Comparison of ENCODE assay signal across 8 mouse cellular contexts in genomic region chr10:17721602-17722121, GRCm38 (mm10). TPM values are rescaled to one million over a fixed set of nuclear protein-coding genes. Genes with fewer than 3 reads are reported as not detected.
DNase-seq lines count a peak whose midpoint lies in the region; ATAC-seq and TF ChIP-seq lines count a peak whose summit lies in the region.

No protein-coding gene starts in this region.

- H3K27ac ChIP-seq in forebrain, embryonic 13.5 days = peak overlapping the region; percentile 100
- H3K27ac ChIP-seq in hindbrain, embryonic 11.5 days (ENCODE audit: low read depth, low read length) = peak overlapping the region; percentile 98
- H3K27ac ChIP-seq in liver, adult 2 months (replicated peaks; ENCODE audit: insufficient read depth, low read depth, low read length) = peak overlapping the region; percentile 91

- H3K4me2 ChIP-seq in forebrain, embryonic 13.5 days = peak overlapping the region; percentile 72
- H3K4me2 ChIP-seq in hindbrain, embryonic 11.5 days (replicated peaks; ENCODE audit: low read depth, low read length) = peak overlapping the region; percentile 78

- peak; percentile 1 for ATAC-seq in Patski
- peak; percentile 11 for ATAC-seq in forebrain, embryonic 13.5 days
- peak; percentile 2 for ATAC-seq in hindbrain, embryonic 11.5 days (ENCODE audit: low FRiP score)

- H3K36me3 ChIP-seq in forebrain, embryonic 13.5 days (ENCODE audit: poor library complexity, severe bottlenecking) = no peaks in the 10 kb centered on the region
- H3K36me3 ChIP-seq in hindbrain, embryonic 11.5 days (ENCODE audit: control insufficient read depth, insufficient read depth, low read length) = no peaks in the 10 kb centered on the region
- no peaks in the 10 kb centered on the region for H3K36me3 ChIP-seq in liver, adult 2 months (ENCODE audit: control insufficient read depth, insufficient read depth, low read length)

- H3K27me3 ChIP-seq in Patski = no peaks in the 10 kb centered on the region
- no peaks in the 10 kb centered on the region for H3K27me3 ChIP-seq in forebrain, embryonic 13.5 days
- no peaks in the 10 kb centered on the region for H3K27me3 ChIP-seq in hindbrain, embryonic 11.5 days (ENCODE audit: control insufficient read depth, insufficient read depth, low read length)
- no peaks in the 10 kb centered on the region for H3K27me3 ChIP-seq in liver, adult 2 months (ENCODE audit: control insufficient read depth, insufficient read depth, low read length)

- peak; percentile 59 to 74 for DNase-seq in right cerebral cortex, postnatal 10 days (ENCODE audit: low spot score in 2 of 2)
- DNase-seq in right cerebral cortex, postnatal 14 days = no peak
- no peak for DNase-seq in Patski (ENCODE audit: low read depth, low spot score)
- peak; percentile 70 for DNase-seq in hindbrain, embryonic 11.5 days (ENCODE audit: low spot score)
- no peak for DNase-seq in liver, adult 2 months (ENCODE audit: extremely low read depth, low read depth, low spot score)
- DNase-seq in naive thymus-derived CD4-positive, alpha-beta T cell, adult 2 months (ENCODE audit: low read depth) = peak; percentile 70
- no peak for DNase-seq in frontal cortex, postnatal 10 days (ENCODE audit: low spot score in 2 of 2)

- WGBS in forebrain, embryonic 13.5 days = 0% methylated on average over 21 of the region's 21 CpGs
- WGBS in hindbrain, embryonic 11.5 days = under 1% methylated on average over 21 of the region's 21 CpGs
- 0% methylated on average over 21 of the region's 21 CpGs for WGBS in liver, adult 2 months

- H3K9ac ChIP-seq in forebrain, embryonic 13.5 days = peak overlapping the region; percentile 97
- peak overlapping the region; percentile 97 for H3K9ac ChIP-seq in hindbrain, embryonic 11.5 days (ENCODE audit: low read depth, low read length)
- H3K9ac ChIP-seq in liver, adult 2 months (ENCODE audit: low read depth, low read length) = peak overlapping the region; percentile 69

- POLR2A ChIA-PET in Patski (lab: Charles Lee) = interaction anchor here (3.2 kb wide), 1 partner anchor 171 kb away, joined by 11 read pairs; no protein-coding TSS in a partner anchor

- H3K9me3 ChIP-seq in forebrain, embryonic 13.5 days (replicated peaks) = no peaks in the 10 kb centered on the region
- H3K9me3 ChIP-seq in hindbrain, embryonic 11.5 days (ENCODE audit: control insufficient read depth, low read length) = no peaks in the 10 kb centered on the region

- in situ Hi-C loops in Patski (cut with MboI; ENCODE audit: low pct_unique_long_range_greater_than_20kb) = loop anchor here (5.0 to 10.0 kb wide), 5 partner anchors 547 to 1217 kb away; no protein-coding TSS in a partner anchor

- peak overlapping the region; percentile 93 for H3K4me3 ChIP-seq in forebrain, embryonic 13.5 days
- H3K4me3 ChIP-seq in hindbrain, embryonic 11.5 days (ENCODE audit: low read depth, low read length) = peak overlapping the region; percentile 98
- peak overlapping the region; percentile 79 for H3K4me3 ChIP-seq in liver, adult 2 months (ENCODE audit: insufficient read depth, low read depth, low read length)

- CTCF ChIA-PET in Patski (lab: Charles Lee) = interaction anchor here (1.1 to 1.4 kb wide), 3 partner anchors 128 to 514 kb away, joined by 3 to 6 read pairs (median 4); no protein-coding TSS in a partner anchor

- no peak for TF ChIP-seq POLR2A in liver, adult 2 months (IDR thresholded peaks at IDR 0.05; ENCODE audit: extremely low read depth, insufficient read depth, low read length)

- H3K4me1 ChIP-seq in forebrain, embryonic 13.5 days = peaks cover 17% of the 10 kb centered on the region
- H3K4me1 ChIP-seq in hindbrain, embryonic 11.5 days (replicated peaks; ENCODE audit: control insufficient read depth, insufficient read depth, low read length) = no peaks in the 10 kb centered on the region; the same call in 1 of the 2 replicates
- peaks cover 7% of the 10 kb centered on the region for H3K4me1 ChIP-seq in liver, adult 2 months (ENCODE audit: control insufficient read depth, insufficient read depth, low read length)

- no peak for TF ChIP-seq CTCF in Patski (IDR thresholded peaks at IDR 0.05)
- no peak for TF ChIP-seq CTCF in liver, adult 2 months (IDR thresholded peaks at IDR 0.05; ENCODE audit: low read depth, low read length)

- peaks cover 10% of the 10 kb centered on the region; the same call in 1 of the 2 replicates for H3K79me2 ChIP-seq in liver, adult 2 months (ENCODE audit: control insufficient read depth, insufficient read depth, low read length)

RNA-seq across cellular contexts. Expression of gene Cited2, which starts 1.4 kb away (rescaled TPM):
- 163 TPM for polyA plus RNA-seq in Patski (2021)
- polyA plus RNA-seq in forebrain, embryonic 13.5 days (2015; fragmentation: Nextera tagmentation; extraction: Ambion mirVana) = 52.2 and 63.6 TPM in 2 replicates
- polyA plus RNA-seq in hindbrain, embryonic 11.5 days (2014; fragmentation: Nextera tagmentation; extraction: Ambion mirVana) = 109 and 121 TPM in 2 replicates
- total RNA-seq in liver, adult 2 months (2014; rRNA removed) = 9.2 and 9.7 TPM in 2 replicates
- polyA plus RNA-seq in liver, adult 2 months (2012; rRNA removed) = 25.6 and 25.9 TPM in 2 replicates

Comparison
In these comparisons a context has a peak if more than half of its experiments do, and no peak if none do; other contexts are left out.
1. DNase-seq: peak in right cerebral cortex, postnatal 10 days (2 of 2), hindbrain, embryonic 11.5 days (single experiment) and naive thymus-derived CD4-positive, alpha-beta T cell, adult 2 months (single experiment); none in right cerebral cortex, postnatal 14 days (single experiment), Patski (single experiment), liver, adult 2 months (single experiment) and frontal cortex, postnatal 10 days (0 of 2).
2. Peak in every context shown above with its lines, with median percentiles within 50 percentile points of each other: ATAC-seq, H3K27ac ChIP-seq, H3K4me3 ChIP-seq and H3K9ac ChIP-seq.